Mouse (Mus musculus): Measurements from ENCODE around the gene Raf1.

GRCm38 (mm10) chr6:115676452-115677128 lies at the start of gene Raf1:
- no peak for TF ChIP-seq CTCF (IDR thresholded peaks at IDR 0.05; ENCODE audit: low read depth, low read length)
- no peak for TF ChIP-seq GATA1 (IDR thresholded peaks at IDR 0.05; ENCODE audit: borderline replicate concordance, low read length)
